Mouse (Mus musculus): ENCODE measurements around the gene Rsph1. TPM values are rescaled to one million over a fixed set of nuclear protein-coding genes. Genes with fewer than 3 reads are reported as not detected.

Rsph1 gene
- polyA plus RNA-seq, 1 experiment from 2014 or later, result 6.7 TPM

- ATAC-seq (replicated peaks), result no peak
- H3K4me1 ChIP-seq, result no peaks in the 10 kb centered on the region
- H3K36me3 ChIP-seq, result no peaks in the 10 kb centered on the region
- no peak overlapping the region for H3K27ac ChIP-seq (replicated peaks)
- no peak overlapping the region for H3K9ac ChIP-seq (replicated peaks)
- no peaks in the 10 kb centered on the region for H3K9me3 ChIP-seq
- no peak overlapping the region for H3K4me3 ChIP-seq
- 95% methylated on average over 1 of the region's 1 CpGs for WGBS
- H3K4me2 ChIP-seq (replicated peaks), result no peak overlapping the region
- no peaks in the 10 kb centered on the region for H3K27me3 ChIP-seq
Observed at GRCm38 (mm10) chr17:31235915-31236314, 41.3 kb downstream of the Rsph1 start.

GRCm38 (mm10) chr17:31232251-31233010 is 44.8 kb downstream of the Rsph1 start:
- H3K36me3 ChIP-seq, result no peaks in the 10 kb centered on the region
- H3K4me2 ChIP-seq (replicated peaks), result no peak overlapping the region
- no peak overlapping the region for H3K9ac ChIP-seq (replicated peaks)
- H3K4me1 ChIP-seq, result no peaks in the 10 kb centered on the region
- H3K27ac ChIP-seq (replicated peaks), result no peak overlapping the region
- H3K9me3 ChIP-seq, result no peaks in the 10 kb centered on the region
- no peak overlapping the region for H3K4me3 ChIP-seq
- H3K27me3 ChIP-seq, result no peaks in the 10 kb centered on the region
- ATAC-seq (replicated peaks), result no peak
- WGBS, result 32% methylated on average over 8 of the region's 8 CpGs

GRCm38 (mm10) chr17:31231780-31232179 is 45.4 kb downstream of the Rsph1 start:
- no peak overlapping the region for H3K4me3 ChIP-seq
- no peak overlapping the region for H3K9ac ChIP-seq (replicated peaks)
- no peaks in the 10 kb centered on the region for H3K27me3 ChIP-seq
- H3K4me1 ChIP-seq, result no peaks in the 10 kb centered on the region
- H3K27ac ChIP-seq (replicated peaks), result no peak overlapping the region
- no peak for ATAC-seq (replicated peaks)
- H3K9me3 ChIP-seq, result no peaks in the 10 kb centered on the region
- no peaks in the 10 kb centered on the region for H3K36me3 ChIP-seq
- 51% methylated on average over 6 of the region's 6 CpGs for WGBS
- H3K4me2 ChIP-seq (replicated peaks), result no peak overlapping the region

GRCm38 (mm10) chr17:31226931-31227330 is 50.3 kb downstream of the Rsph1 start:
- Histone ChIP-seq H3K36me3 (no peaks in the 10 kb centered on the region), H3K4me2 (replicated peaks) (no peak overlapping the region), H3K27me3 (no peaks in the 10 kb centered on the region), H3K9ac (replicated peaks) (no peak overlapping the region), H3K4me3 (no peak overlapping the region), H3K9me3 (no peaks in the 10 kb centered on the region), H3K4me1 (no peaks in the 10 kb centered on the region), H3K27ac (replicated peaks) (no peak overlapping the region)
- ATAC-seq (replicated peaks), result no peak
- 91% methylated on average over 7 of the region's 7 CpGs for WGBS

- 89% methylated on average over 3 of the region's 3 CpGs for WGBS
- no peak overlapping the region for H3K4me3 ChIP-seq
- H3K4me2 ChIP-seq (replicated peaks), result no peak overlapping the region
- H3K9ac ChIP-seq (replicated peaks), result no peak overlapping the region
- H3K4me1 ChIP-seq, result no peaks in the 10 kb centered on the region
- H3K27me3 ChIP-seq, result no peaks in the 10 kb centered on the region
- H3K9me3 ChIP-seq, result no peaks in the 10 kb centered on the region
- no peak overlapping the region for H3K27ac ChIP-seq (replicated peaks)
- H3K36me3 ChIP-seq, result no peaks in the 10 kb centered on the region
- ATAC-seq (replicated peaks), result no peak
Observed at GRCm38 (mm10) chr17:31226368-31226767, 50.8 kb downstream of the Rsph1 start.

- Histone ChIP-seq H3K36me3 (no peaks in the 10 kb centered on the region), H3K9ac (replicated peaks) (no peak overlapping the region), H3K4me2 (replicated peaks) (no peak overlapping the region), H3K27me3 (no peaks in the 10 kb centered on the region), H3K9me3 (no peaks in the 10 kb centered on the region), H3K27ac (replicated peaks) (no peak overlapping the region), H3K4me3 (no peak overlapping the region), H3K4me1 (no peaks in the 10 kb centered on the region)
- no peak for ATAC-seq (replicated peaks)
- WGBS, result 92% methylated on average over 8 of the region's 8 CpGs
Observed at GRCm38 (mm10) chr17:31224591-31224990, 52.6 kb downstream of the Rsph1 start.

- H3K36me3 ChIP-seq, result no peaks in the 10 kb centered on the region
- H3K9ac ChIP-seq (replicated peaks), result no peak overlapping the region
- H3K4me2 ChIP-seq (replicated peaks), result no peak overlapping the region
- no peaks in the 10 kb centered on the region for H3K9me3 ChIP-seq
- WGBS, result 72% methylated on average over 7 of the region's 7 CpGs
- H3K4me1 ChIP-seq, result no peaks in the 10 kb centered on the region
- no peak for ATAC-seq (replicated peaks)
- H3K27me3 ChIP-seq, result no peaks in the 10 kb centered on the region
- no peak overlapping the region for H3K4me3 ChIP-seq
- no peak overlapping the region for H3K27ac ChIP-seq (replicated peaks)
Observed at GRCm38 (mm10) chr17:31223835-31224234, 53.3 kb downstream of the Rsph1 start.

- H3K4me3 ChIP-seq, result no peak overlapping the region
- no peak overlapping the region for H3K27ac ChIP-seq (replicated peaks)
- H3K9me3 ChIP-seq, result no peaks in the 10 kb centered on the region
- no peaks in the 10 kb centered on the region for H3K36me3 ChIP-seq
- WGBS, result 77% methylated on average over 4 of the region's 4 CpGs
- no peak for ATAC-seq (replicated peaks)
- no peaks in the 10 kb centered on the region for H3K4me1 ChIP-seq
- H3K27me3 ChIP-seq, result no peaks in the 10 kb centered on the region
- no peak overlapping the region for H3K9ac ChIP-seq (replicated peaks)
- H3K4me2 ChIP-seq (replicated peaks), result no peak overlapping the region
Observed at GRCm38 (mm10) chr17:31222810-31223310, 54.3 kb downstream of the Rsph1 start.

- H3K27ac ChIP-seq (replicated peaks), result no peak overlapping the region
- H3K4me3 ChIP-seq, result no peak overlapping the region
- WGBS, result 38% methylated on average over 5 of the region's 5 CpGs
- no peaks in the 10 kb centered on the region for H3K9me3 ChIP-seq
- H3K27me3 ChIP-seq, result no peaks in the 10 kb centered on the region
- no peak overlapping the region for H3K9ac ChIP-seq (replicated peaks)
- H3K36me3 ChIP-seq, result no peaks in the 10 kb centered on the region
- ATAC-seq (replicated peaks), result no peak
- H3K4me2 ChIP-seq (replicated peaks), result no peak overlapping the region
- H3K4me1 ChIP-seq, result no peaks in the 10 kb centered on the region
Observed at GRCm38 (mm10) chr17:31216068-31216955, 60.9 kb downstream of the Rsph1 start.

- ATAC-seq (replicated peaks), result no peak
Observed at GRCm38 (mm10) chr17:31211881-31212280, 65.3 kb downstream of the Rsph1 start.

GRCm38 (mm10) chr17:31210299-31210698 is 66.9 kb downstream of the Rsph1 start:
- H3K4me3 ChIP-seq, result no peak overlapping the region
- H3K27ac ChIP-seq (replicated peaks), result no peak overlapping the region
- no peak for ATAC-seq (replicated peaks)
- WGBS, result 90% methylated on average over 7 of the region's 7 CpGs
- no peak overlapping the region for H3K9ac ChIP-seq (replicated peaks)
- H3K4me2 ChIP-seq (replicated peaks), result no peak overlapping the region
- H3K4me1 ChIP-seq, result no peaks in the 10 kb centered on the region
- H3K36me3 ChIP-seq, result no peaks in the 10 kb centered on the region
- H3K27me3 ChIP-seq, result no peaks in the 10 kb centered on the region
- H3K9me3 ChIP-seq, result no peaks in the 10 kb centered on the region

More at GRCm38 (mm10) chr17:31211881-31212280, 65.3 kb downstream of the Rsph1 start:
- no peak overlapping the region for H3K4me3 ChIP-seq
- no peaks in the 10 kb centered on the region for H3K36me3 ChIP-seq
- no peak overlapping the region for H3K27ac ChIP-seq (replicated peaks)
- no peaks in the 10 kb centered on the region for H3K27me3 ChIP-seq
- 88% methylated on average over 6 of the region's 6 CpGs for WGBS
- H3K4me1 ChIP-seq, result no peaks in the 10 kb centered on the region
- no peak overlapping the region for H3K4me2 ChIP-seq (replicated peaks)
- no peaks in the 10 kb centered on the region for H3K9me3 ChIP-seq
- H3K9ac ChIP-seq (replicated peaks), result no peak overlapping the region

- Histone ChIP-seq H3K9me3 (no peaks in the 10 kb centered on the region), H3K9ac (replicated peaks) (no peak overlapping the region), H3K27ac (replicated peaks) (no peak overlapping the region), H3K4me2 (replicated peaks) (no peak overlapping the region), H3K4me3 (no peak overlapping the region), H3K27me3 (no peaks in the 10 kb centered on the region), H3K4me1 (no peaks in the 10 kb centered on the region), H3K36me3 (no peaks in the 10 kb centered on the region)
- 92% methylated on average over 11 of the region's 11 CpGs for WGBS
- ATAC-seq (replicated peaks), result no peak
Observed at GRCm38 (mm10) chr17:31209376-31209930, 67.7 kb downstream of the Rsph1 start.

Data from forebrain, embryonic 15.5 days (tissue).